Mouse (Mus musculus): Measurements from ENCODE around the gene Dr1.
"Not testable (repeated sequence)": the region's sequence is repeated elsewhere in the genome, so short reads cannot be mapped to it uniquely, and the experiment has no call there.

Dr1 gene

DNA sequence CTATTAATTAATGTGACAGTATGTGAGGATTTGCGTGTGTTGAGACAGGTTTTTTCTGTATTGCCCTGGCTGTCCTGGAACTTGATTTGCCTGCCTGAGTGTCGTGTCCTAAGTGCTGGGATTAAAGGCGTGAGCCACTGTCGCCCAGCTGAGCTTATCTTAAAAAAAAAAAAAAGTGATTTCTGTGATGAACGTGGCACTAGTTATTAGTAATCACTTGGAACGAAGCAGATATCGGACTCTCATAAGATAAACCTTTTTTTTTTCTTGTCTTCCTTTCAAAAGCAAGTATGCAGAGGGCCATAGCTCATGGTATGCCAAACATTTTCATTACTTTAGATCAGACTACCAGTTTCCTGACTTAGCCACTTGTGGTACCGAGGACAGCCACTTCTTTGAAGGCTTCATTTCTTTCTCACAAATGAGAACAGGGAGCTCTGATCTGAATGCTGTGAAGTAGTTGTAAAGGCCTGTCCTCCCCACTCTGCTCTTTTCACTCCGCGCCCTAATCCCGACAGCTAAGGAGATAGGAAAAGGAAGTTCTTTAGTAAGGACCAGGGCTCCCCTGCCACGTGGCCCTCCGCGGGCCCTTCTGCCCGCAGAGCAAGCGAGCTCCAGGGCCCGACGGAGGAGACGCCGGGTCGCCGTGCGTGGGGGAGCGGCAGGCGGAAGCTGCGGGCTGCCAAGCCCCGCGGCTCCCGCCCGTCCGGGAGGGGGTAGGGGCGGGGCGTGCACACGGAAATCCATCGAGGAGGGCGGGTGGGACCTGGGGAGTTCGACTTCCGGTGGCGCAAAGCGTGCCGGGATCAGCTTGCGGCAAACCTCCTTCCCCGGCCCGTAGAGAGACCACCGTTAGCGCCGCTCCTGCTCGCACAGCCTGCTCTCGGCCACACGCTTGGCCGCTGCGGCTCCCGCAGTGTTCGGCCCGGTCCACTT, at the start of gene Dr1:
Gene Dr1 (plus strand): TSS at position 771 of the 936 bp plus-strand sequence.
- DNase-seq: peak; percentile 93

DNA sequence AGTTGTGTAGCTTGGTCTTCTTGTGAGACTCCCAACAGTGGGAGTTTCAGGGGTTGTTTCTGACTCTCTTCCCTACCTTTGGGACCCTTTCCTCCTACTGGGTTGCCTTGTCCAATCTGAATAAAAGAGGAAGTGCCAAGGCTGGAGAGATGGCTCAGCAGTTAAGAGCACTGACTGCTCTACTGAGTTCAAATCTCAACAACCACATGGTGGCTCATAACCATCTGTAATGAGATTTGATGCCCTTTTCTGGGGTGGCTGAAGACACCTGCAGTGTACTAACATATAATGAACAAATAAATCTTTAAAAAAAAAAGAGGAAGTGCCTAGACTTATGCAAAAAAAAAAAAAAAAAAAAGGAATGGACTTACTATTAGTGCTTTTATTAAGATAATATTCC, 44.6 kb upstream of the Dr1 start:
- no peak for DNase-seq

DNA sequence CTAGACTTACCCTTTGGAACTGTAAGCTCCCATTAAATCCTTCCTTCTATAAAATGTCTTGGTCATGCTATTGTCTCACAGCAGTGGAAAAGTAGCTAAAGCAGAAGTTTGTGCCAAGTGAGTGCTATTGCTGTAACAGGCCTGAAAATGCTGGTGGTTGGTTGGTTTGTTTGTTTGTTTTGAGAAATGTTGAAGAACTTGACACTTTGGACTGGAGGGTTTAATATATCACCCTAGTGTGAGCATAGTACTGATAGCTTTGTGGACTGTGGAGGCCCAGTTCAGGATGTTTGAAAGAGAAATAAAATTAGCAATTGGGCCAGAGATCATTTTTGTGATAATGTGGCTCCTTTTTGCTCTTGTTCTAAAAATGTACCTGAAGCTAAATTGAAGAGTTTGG, 42.5 kb upstream of the Dr1 start:
- DNase-seq: no peak

DNA sequence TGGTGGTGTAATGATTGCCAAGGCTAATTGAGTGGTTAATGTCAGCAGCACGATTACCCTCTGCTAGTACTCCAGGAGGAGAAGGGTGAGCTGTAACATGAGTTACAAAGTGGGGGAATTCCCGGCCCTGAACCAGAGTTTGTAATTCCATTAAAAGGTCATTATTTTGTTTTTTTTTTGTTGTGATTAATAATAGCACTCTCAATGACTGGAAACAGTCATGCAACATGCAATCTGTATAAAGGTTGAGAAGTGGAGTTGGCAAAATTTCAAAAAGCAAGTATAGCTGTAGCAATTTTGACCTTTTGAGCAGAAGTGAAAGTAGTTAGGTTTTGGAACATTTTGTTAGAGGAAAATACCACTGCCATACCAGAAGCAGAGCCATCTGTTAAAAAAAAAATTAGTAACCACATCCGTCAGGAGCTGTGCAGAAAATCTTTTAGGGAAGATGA, 22.4 kb upstream of the Dr1 start:
- DNase-seq: no peak

DNA sequence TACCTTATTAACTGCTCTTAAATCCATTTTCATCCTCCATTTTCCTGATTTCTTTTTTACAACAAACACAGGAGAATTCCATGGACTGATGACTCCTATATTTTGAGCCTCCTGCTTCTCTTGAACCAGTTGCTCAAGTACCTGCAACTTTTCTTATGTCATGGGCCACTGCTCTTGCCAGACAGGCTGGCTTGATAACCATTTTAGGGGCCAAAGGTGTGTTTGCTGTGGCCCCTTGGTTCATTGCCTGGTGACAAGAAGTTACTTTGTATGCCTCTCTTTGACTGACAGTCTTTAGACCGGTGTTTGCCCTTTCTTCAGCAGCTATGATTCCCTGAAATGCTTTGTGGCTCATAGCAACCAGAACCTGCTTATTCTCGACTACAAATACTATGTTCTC, 18.7 kb upstream of the Dr1 start:
- DNase-seq: no peak

DNA sequence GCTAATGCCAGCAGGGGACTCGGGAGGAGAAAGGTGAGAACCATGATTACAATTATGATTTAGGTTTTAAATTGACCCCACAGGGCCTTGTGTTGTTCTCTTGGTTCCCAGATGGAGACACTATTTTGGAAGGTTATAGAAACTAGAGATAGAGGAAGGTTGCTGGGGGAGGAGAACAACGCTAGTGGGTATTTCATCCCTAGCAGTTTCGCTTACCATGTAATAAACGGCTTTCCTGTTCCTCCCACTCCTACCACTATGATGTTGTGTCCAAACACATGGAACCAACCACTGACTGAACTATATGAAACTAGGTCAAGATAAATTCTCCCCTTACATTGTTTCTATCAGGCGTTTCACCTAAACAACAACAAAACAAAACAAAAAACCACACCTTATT, 13.4 kb upstream of the Dr1 start:
- DNase-seq: no peak

DNA sequence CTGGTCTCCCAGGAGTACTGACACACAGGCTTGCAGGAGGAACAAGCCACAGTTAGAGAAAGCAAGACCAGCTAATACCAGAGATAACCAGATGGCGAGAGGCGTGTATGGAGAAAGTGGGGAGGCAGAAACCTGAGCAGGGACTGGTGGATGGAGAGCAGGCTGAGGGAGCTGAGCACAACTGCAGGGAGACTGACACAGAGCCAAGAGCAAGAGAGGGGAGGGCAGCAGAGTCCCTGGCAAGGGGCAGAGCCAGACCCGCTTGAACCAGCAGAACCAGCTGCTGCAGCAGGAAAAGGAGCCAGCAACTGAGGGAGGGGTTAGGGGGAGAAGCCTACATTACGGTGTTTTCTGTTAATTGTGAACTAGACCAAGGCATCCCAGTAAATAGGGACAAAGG, 6.0 kb upstream of the Dr1 start:
- no peak for DNase-seq

DNA sequence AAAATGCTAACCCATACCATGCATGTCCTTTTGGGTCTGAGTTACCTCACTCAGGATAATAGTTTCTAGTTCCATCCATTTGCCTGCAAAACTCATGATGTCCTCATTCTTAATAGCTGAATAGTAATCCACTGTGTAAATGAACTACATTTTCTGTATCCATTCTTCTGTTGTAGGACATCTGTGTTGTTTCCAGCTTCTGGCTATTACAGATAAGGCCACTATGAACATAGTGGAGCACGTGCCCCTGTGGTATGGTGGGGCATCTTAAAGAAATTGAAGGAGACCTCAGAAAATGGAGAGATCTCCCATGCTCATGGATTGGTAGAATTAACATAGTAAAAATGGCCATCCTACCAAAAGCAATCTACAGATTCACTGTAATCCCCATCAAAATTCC, 4.9 kb upstream of the Dr1 start:
- DNase-seq: not testable (repeated sequence)

DNA sequence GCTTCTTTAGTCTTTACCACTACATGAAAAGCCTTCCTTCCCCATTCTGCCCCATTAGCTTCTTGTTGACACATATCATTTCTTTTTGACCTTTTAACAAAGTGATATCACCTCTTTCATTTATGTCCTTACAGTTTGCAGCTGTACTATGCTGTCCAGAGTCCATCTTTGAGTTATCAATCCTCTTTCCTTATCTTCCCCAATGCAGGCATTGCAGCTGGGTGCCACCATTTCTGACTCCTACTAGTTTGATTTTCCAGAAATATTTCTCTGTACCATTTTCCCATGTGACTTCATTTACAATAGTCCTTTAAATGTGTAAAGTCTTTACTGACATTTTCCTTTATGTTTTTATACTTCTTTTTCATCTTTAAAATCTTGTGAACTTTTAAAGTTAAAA, 1.7 kb upstream of the Dr1 start:
- no peak for DNase-seq

DNA sequence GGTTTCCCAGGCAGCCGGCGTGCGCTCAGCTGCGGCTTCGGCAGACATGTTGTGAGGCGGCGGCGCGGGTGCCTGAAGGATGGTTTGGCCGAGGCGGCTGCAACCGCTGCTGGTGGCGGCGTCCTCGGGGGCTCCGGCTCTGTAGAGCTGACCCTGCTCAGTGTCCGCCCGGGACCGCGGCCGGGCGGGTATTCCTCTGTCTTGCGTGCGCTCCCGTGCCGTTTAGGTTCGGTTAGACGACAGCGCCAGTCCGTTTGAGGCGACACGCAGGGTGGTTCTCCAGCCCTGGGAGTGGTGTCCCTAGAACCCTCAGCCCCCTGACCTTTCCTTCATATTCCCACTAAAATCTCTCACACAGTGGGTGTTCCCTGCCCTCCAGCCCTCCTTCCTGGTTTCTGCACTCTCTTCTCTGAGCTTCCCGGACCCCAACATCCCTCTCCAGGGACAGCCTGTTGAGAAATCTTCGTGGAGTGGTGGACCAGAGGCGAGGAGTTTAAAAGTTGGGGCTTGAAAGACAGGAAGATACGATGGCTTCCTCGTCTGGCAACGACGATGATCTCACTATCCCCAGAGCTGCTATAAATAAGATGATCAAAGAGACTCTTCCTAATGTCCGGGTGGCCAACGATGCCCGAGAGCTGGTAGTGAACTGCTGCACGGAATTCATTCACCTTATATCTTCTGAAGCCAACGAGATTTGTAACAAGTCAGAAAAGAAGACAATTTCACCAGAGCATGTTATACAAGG, 540 bp downstream of the Dr1 start:
- no peak for DNase-seq

DNA sequence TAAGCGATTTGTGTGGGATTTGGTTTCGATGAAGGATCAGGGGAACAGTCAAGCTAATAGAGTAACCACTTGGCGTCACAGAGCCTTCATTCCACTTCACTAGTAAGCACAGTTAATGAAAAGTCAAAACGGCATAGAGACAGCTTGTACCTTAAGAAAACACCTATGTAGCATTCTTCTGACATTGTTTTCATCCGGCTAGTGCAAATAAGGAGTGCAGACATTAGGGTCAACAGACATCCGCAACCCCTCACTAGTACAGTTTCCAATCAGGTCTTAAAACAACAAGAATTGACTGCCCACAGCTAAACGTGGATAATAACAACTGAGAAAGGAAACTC, 1.1 kb downstream of the Dr1 start:
- no peak for DNase-seq

DNA sequence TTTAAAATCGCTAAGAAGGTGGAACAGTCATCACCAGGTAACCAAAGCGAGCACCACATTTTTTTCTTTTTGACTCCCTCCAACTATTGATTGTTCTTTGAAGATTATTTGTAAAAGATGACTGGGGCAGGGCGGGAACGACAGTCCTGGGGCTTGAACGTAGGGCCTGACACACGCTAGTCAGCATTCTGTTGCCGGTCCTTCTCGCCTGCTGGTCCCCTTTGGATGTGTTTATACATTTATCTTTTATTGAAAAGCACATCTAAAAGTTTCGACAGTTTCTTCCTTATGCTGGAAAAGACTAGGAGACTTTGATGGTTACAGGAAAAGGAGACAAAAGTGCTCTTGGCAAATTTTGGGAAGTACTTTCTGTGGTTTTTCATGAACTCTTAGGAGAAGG, 1.7 kb downstream of the Dr1 start:
- no peak for DNase-seq

DNA sequence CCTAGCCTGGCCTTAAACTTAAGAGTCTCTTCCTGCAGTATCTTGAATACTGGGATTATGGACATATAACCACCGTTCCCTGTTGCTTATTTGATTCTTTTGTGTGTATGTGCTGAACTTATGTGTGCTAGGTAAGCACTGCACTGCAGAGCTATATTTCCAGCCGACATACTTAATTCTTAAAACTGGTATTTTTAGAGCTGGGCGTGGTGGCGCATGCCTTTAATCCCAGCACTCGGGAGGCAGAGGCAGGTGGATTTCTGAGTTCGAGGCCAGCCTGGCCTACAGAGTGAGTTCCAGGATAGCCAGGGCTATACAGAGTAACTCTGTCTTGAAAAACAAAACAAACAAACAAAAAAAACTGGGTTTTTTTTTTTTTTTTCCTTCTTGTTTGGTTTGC, 2.6 kb downstream of the Dr1 start:
- not testable (repeated sequence) for DNase-seq

DNA sequence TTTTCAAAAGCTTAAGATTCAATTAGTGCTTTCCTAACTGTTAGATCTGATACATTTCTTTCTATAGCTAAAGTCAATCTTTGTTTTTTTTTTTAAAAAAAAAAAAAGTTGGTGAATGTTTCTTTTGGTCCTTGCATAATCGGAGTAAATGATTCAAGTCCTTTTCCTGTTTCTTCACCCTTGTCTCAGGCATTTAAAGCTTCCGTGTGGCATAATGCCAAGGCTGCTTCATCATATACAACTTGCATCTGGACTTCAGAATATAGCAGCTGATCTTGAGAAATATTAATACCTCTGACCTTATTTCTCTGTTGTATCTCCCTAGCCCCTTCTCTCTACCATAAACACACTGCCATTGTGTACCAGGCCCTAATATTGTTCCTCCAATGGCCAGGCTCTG, 18.3 kb downstream of the Dr1 start:
- DNase-seq: no peak

DNA sequence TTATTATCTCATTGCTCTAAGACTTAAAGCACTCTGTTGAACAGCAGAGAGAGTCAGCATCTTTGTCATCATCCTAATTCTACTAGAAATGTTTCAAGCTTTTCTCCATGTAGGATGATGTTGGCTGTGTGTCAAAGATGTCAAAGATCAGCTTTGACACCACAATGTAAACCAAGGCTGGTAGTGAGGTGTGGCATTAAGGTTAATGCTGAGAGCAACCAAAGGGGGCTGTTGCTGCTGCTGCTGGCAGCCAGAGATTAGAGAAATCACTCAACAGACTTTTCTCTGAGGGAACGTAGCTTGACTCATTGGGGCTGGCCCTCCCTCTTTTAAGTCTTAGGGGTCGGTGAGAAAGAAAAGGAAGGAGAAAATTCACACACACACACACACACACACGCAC, 32.9 kb downstream of the Dr1 start:
- no peak for DNase-seq

DNA sequence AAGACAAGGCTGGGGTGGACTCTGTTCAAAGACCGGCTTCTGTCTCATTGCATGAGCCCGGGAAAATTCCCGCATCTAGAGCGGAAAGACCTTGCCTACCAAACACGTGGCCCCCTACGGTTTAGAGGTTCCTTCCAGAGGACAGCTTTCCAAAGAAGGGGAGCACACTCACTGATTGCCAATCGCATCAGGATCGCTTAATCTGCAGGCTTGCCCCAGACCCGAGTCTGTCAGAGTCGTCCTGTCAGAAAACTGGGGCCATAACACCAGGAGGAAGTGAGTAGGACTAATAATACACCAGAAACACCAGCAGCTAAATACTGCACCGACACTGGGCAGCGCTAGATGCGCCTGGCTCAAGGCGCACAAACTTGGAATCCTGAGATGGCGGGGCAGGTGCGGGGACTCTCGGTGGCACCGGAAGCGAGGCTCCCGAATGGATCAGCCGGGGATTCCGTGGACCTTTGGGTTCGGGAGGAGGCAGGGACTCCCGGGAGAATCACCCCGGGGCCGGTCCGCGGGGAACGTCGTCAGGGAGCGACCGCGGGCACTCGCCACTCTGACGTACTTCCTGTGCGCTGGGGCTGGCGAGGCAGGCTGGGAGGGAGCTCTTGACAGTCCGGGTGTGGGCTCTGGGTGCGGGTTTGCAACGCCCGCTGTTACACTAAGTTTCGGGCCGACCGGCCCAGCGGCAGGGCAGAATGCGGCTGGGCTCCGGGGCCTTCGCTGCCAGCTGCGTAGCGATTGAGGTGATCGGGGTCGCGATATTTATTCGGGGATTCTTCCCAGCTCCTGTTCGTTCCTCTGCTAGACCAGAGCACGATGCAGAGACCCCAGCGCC, 43.7 kb downstream of the Dr1 start, which contains the start of gene Pigg:
Gene Pigg (plus strand): TSS at position 386 of the 841 bp plus-strand sequence.
- DNase-seq: peak; percentile 88

DNA sequence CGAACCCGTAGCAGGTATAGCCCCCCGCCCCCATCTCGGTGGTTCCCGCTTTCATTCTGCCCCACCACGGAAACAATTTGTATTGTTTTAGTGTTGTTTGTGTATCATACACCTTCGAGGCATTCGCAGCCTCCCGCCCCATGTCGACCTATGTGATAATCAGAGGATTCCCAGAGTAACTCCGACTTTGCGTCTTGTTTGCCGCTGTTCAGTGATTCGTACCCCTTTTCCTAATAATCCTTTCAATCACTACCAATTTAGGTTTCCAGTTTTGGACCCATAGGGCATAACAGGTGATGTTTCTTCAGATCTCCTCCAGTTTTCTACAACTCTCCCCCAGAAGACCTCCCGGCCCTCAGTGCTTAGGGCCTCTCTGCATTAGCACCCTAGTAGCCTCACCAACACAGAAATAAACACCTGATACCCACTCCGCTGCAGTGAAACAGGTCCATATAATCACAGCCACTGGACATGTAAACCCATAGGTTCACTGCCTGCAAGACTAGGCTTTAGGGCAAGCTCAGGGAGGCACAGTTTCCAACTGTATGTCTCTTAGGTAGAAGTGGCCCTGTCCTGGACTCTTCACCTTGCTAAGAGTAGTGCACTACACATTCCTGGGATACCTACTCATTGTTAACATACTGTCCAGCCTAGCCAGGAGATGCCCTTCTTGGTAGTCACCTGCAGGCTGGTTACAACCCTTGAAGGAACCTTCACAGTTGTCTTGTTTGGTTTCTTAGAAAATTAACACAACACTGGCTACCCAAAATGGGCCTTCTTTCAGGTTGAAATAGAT, 44.6 kb downstream of the Dr1 start:
- DNase-seq: peak; percentile 4

Data from thymus, postnatal 14 days (tissue).